Mouse (Mus musculus): Measurements from ENCODE around the gene Gm17324.

GRCm38 (mm10) chr9:78481423-78482331, 33.1 kb upstream of the Gm17324 start:
- TF ChIP-seq CTCF (IDR thresholded peaks at IDR 0.05; ENCODE audit: borderline replicate concordance, control insufficient read depth, extremely low read depth, insufficient read depth, low read length, poor library complexity) (no peak), POLR2A (IDR thresholded peaks at IDR 0.05; ENCODE audit: control insufficient read depth, extremely low read depth, insufficient read depth, low read length, poor library complexity) (peak; percentile 99)
